Mouse (Mus musculus) cortical plate, adult 2 months (tissue): Measurements from ENCODE around the gene Dmrtc2. TPM values are rescaled to one million over a fixed set of nuclear protein-coding genes. Genes with fewer than 3 reads are reported as not detected.

Experiments
- H3K27ac ChIP-seq: fragments of 200-500 bp; 2 replicates; pipeline ENCODE4 v1.5.1; 2012; ENCODE audit warnings: low read length, control low read depth, inconsistent platforms; ENCODE audit not compliant: insufficient read depth
- H3K4me1 ChIP-seq: fragments of 200-500 bp; 2 replicates; pipeline ENCODE4 v1.6.1; 2011; ENCODE audit warnings: low read length; ENCODE audit not compliant: control insufficient read depth, insufficient read depth
- H3K4me3 ChIP-seq: fragments of 200-500 bp; 2 replicates; pipeline ENCODE4 v1.5.1; 2011; ENCODE audit warnings: mild to moderate bottlenecking, low read length, control low read depth; ENCODE audit not compliant: insufficient read depth
- CTCF ChIP-seq: fragments of 200-500 bp; IDR thresholded peaks from 2 replicates; pipeline ENCODE4 v1.5.1; 2011; ENCODE audit warnings: mild to moderate bottlenecking, control low read depth, low read length; ENCODE audit not compliant: insufficient read depth; ENCODE audit errors: extremely low read depth
- POLR2A ChIP-seq: fragments of 200-500 bp; IDR thresholded peaks from 2 replicates; pipeline ENCODE4 v1.6.1; 2011; ENCODE audit warnings: mild to moderate bottlenecking, low read length, control low read depth; ENCODE audit not compliant: insufficient read depth; ENCODE audit errors: extremely low read depth
- polyA plus RNA-seq: library from polyadenylated mRNA; depleted of rRNA; stranded (reverse); fragments of >200 nt; gene quantifications from 2 replicates; pipeline ENCODE4 v1.2.3, GENCODE M21; 2012

Dmrtc2 gene
- polyA plus RNA-seq, 1 experiment = not detected

GRCm38 (mm10) chr7:24850162-24850561 lies 19.7 kb upstream of the Dmrtc2 start:
- no peaks in the 10 kb centered on the region; the same call in 1 of the 2 replicates for H3K4me1 ChIP-seq
- no peak for TF ChIP-seq CTCF

GRCm38 (mm10) chr7:24850899-24851303 lies 19.0 kb upstream of the Dmrtc2 start:
- TF ChIP-seq CTCF (no peak), POLR2A (no peak)
- H3K4me1 ChIP-seq = no peaks in the 10 kb centered on the region; the same call in 1 of the 2 replicates
- no peak overlapping the region for H3K4me3 ChIP-seq
- H3K27ac ChIP-seq = no peak overlapping the region

More at GRCm38 (mm10) chr7:24850162-24850561, 19.7 kb upstream of the Dmrtc2 start:
- no peak overlapping the region for H3K27ac ChIP-seq
- H3K4me3 ChIP-seq = no peak overlapping the region

- TF ChIP-seq CTCF (no peak), POLR2A (no peak)
- Histone ChIP-seq H3K4me1 (no peaks in the 10 kb centered on the region; the same call in 1 of the 2 replicates), H3K4me3 (no peak overlapping the region), H3K27ac (no peak overlapping the region)
Measured at GRCm38 (mm10) chr7:24851596-24852325, 18.1 kb upstream of the Dmrtc2 start.

- H3K27ac ChIP-seq = no peak overlapping the region
- no peak overlapping the region for H3K4me3 ChIP-seq
- TF ChIP-seq CTCF = no peak
- TF ChIP-seq POLR2A = no peak
- H3K4me1 ChIP-seq = no peaks in the 10 kb centered on the region; the same call in 1 of the 2 replicates
Measured at GRCm38 (mm10) chr7:24852557-24853232, 17.2 kb upstream of the Dmrtc2 start.

GRCm38 (mm10) chr7:24853233-24853563 lies 16.7 kb upstream of the Dmrtc2 start:
- TF ChIP-seq CTCF (no peak), POLR2A (no peak)
- Histone ChIP-seq H3K4me1 (no peaks in the 10 kb centered on the region; the same call in 1 of the 2 replicates), H3K27ac (no peak overlapping the region), H3K4me3 (no peak overlapping the region)

GRCm38 (mm10) chr7:24853695-24854094 lies 16.2 kb upstream of the Dmrtc2 start:
- Histone ChIP-seq H3K4me1 (no peaks in the 10 kb centered on the region; the same call in 1 of the 2 replicates), H3K27ac (no peak overlapping the region), H3K4me3 (no peak overlapping the region)
- no peak for TF ChIP-seq CTCF
- TF ChIP-seq POLR2A = no peak

GRCm38 (mm10) chr7:24856460-24857120 lies 13.3 kb upstream of the Dmrtc2 start:
- H3K4me3 ChIP-seq = no peak overlapping the region
- TF ChIP-seq CTCF (no peak), POLR2A (no peak)
- no peak overlapping the region for H3K27ac ChIP-seq
- H3K4me1 ChIP-seq = no peaks in the 10 kb centered on the region

GRCm38 (mm10) chr7:24859234-24859633 lies 10.6 kb upstream of the Dmrtc2 start:
- Histone ChIP-seq H3K27ac (no peak overlapping the region), H3K4me1 (no peaks in the 10 kb centered on the region), H3K4me3 (no peak overlapping the region)
- TF ChIP-seq CTCF (no peak), POLR2A (no peak)

GRCm38 (mm10) chr7:24861913-24862312 lies 7.9 kb upstream of the Dmrtc2 start, which contains the start of gene Gm9844:
Gm9844 (plus strand) TSS chr7:24862213.
- TF ChIP-seq CTCF = no peak
- TF ChIP-seq POLR2A = no peak
- H3K27ac ChIP-seq = no peak within 1 kb of the TSS
- no peak within 1 kb of the TSS for H3K4me3 ChIP-seq
- no peaks in the 10 kb centered on the region for H3K4me1 ChIP-seq

- H3K4me3 ChIP-seq = no peak overlapping the region
- no peak overlapping the region for H3K27ac ChIP-seq
- no peak for TF ChIP-seq CTCF
- no peak for TF ChIP-seq POLR2A
- no peaks in the 10 kb centered on the region for H3K4me1 ChIP-seq
Measured at GRCm38 (mm10) chr7:24862853-24863252, 7.0 kb upstream of the Dmrtc2 start.
